Mouse (Mus musculus) intestine, embryonic 16.5 days (tissue): ENCODE results near the gene Irf3. TPM values are rescaled to one million over a fixed set of nuclear protein-coding genes. Genes with fewer than 3 reads are reported as not detected.

Experiments
- ATAC-seq: fragments of 200-750 bp; cut with Nextera tagmentation; 2 replicates; pipeline ENCODE4 v1.8.0; 2017; ENCODE audit warnings: moderate TSS enrichment, moderate library complexity
- H3K27ac ChIP-seq: fragments of 300-500 bp; sonication (generic); 2 replicates; pipeline ENCODE4 v1.5.1; 2014; ENCODE audit warnings: mild to moderate bottlenecking, low read length
- H3K27me3 ChIP-seq: fragments of 300-500 bp; sonication (generic); replicated peaks from 2 replicates; pipeline ENCODE4 v1.6.1; 2014; ENCODE audit warnings: low read length, control low read depth, mixed read lengths; ENCODE audit not compliant: control insufficient read depth, insufficient read depth
- H3K36me3 ChIP-seq: fragments of 300-500 bp; sonication (generic); 2 replicates; pipeline ENCODE4 v1.6.1; 2014; ENCODE audit warnings: low read length, control low read depth; ENCODE audit not compliant: control insufficient read depth, insufficient read depth
- H3K4me1 ChIP-seq: fragments of 300-500 bp; sonication (generic); 2 replicates; pipeline ENCODE4 v1.6.1; 2014; ENCODE audit warnings: low read length, control low read depth, mixed read lengths; ENCODE audit not compliant: control insufficient read depth, insufficient read depth
- H3K4me2 ChIP-seq: fragments of 300-500 bp; sonication (generic); 2 replicates; pipeline ENCODE4 v1.6.1; 2014; ENCODE audit warnings: low read depth, low read length, control low read depth
- H3K4me3 ChIP-seq: fragments of 300-500 bp; sonication (generic); 2 replicates; pipeline ENCODE4 v1.5.1; 2014; ENCODE audit warnings: mild to moderate bottlenecking, low read length
- H3K9ac ChIP-seq: fragments of 300-500 bp; sonication (generic); 2 replicates; pipeline ENCODE4 v1.6.1; 2014; ENCODE audit warnings: low read depth, low read length
- H3K9me3 ChIP-seq: fragments of 300-500 bp; sonication (generic); 2 replicates; pipeline ENCODE4 v1.6.1; 2016; ENCODE audit warnings: low read length, control low read depth; ENCODE audit not compliant: control insufficient read depth
- WGBS: fragments of 180-500 bp; shearing (Covaris S2); extraction: QIAGEN DNeasy Blood & Tissue Kit; methylation state at CpG from one replicate; pipeline ENCODE4 v1.1.7; 2014; 5-methylcytosine and 5-hydroxymethylcytosine counted together
- polyA plus RNA-seq: library from polyadenylated mRNA; unstranded; fragments of >200 nt; fragmentation: Nextera tagmentation; extraction: Ambion mirVana; gene quantifications from 2 replicates; pipeline ENCODE4 v1.2.1, GENCODE M21; 2015

The Irf3 gene
- polyA plus RNA-seq, 1 experiment from 2014 or later, result 115 TPM

DNA sequence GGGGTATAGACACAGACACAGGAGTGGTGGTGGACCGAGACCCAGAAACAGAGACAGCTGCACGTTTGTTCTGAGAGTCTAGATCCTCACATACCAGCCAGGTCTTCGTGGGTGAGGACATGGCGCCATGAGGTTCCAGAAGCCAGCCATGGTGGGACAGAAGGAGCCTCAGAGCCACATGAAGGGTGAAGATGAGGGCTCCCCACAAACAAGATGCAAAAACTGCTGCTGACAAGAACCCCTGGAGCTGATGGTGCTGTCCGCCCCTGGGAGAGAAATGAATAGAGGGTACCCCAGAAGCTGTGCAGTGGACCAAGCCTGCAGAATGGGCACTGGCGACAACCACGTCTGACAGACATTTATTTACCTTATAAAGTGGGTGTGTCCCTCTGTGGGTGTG is 26.3 kb upstream of the Irf3 start:
- ATAC-seq, result no peak
- H3K9ac ChIP-seq, result peak overlapping the region; percentile 75; the same call in 1 of the 2 replicates
- peak overlapping the region; percentile 64 for H3K4me3 ChIP-seq
- H3K4me2 ChIP-seq, result peak overlapping the region; percentile 95
- H3K27ac ChIP-seq, result peak overlapping the region; percentile 87; the same call in 1 of the 2 replicates
- H3K9me3 ChIP-seq, result no peaks in the 10 kb centered on the region
- WGBS, result 59% methylated on average over 7 of the region's 7 CpGs
- H3K4me1 ChIP-seq, result peaks cover 22% of the 10 kb centered on the region
- peaks cover 4% of the 10 kb centered on the region; the same call in 1 of the 2 replicates for H3K36me3 ChIP-seq
- H3K27me3 ChIP-seq, result no peaks in the 10 kb centered on the region

DNA sequence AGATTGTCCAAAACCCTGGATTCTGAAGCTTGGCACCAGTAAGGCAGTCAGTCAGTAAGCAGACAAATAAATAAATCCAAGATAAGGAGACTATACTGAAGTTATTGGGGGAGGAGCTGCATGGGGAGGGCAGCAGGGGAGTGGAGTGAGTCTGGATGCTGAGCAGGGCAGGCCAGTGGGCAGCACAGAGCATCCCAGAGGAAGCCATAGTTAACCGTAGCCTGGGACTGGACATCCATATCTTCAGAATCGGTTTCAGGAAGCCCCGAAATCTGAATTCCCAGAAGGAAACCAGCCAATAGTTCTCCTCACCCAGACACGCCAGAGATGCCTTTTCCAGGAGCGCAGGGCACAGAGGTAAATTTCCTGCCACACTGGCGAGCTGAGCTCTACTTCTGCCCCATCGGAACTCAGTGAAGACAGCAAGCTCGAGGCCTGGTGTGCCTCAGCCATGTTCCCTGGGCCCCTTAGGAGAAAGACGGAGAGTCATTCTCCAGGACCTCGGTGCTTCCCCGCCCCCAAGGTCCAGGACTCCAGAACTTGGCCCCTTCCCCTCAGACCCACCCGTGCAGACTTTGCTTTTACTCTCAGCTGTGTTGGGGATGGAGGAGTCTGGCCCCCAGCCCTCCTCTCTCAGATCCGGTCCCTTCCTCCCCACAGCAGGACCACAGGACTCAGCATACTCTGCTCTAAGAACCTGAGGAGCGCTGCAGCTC is 23.9 kb upstream of the Irf3 start:
- peaks cover 22% of the 10 kb centered on the region for H3K4me1 ChIP-seq
- no peaks in the 10 kb centered on the region for H3K9me3 ChIP-seq
- peaks cover 17% of the 10 kb centered on the region for H3K36me3 ChIP-seq
- ATAC-seq, result no peak
- H3K4me2 ChIP-seq, result peak overlapping the region; percentile 66
- H3K9ac ChIP-seq, result peak overlapping the region; percentile 54
- H3K27me3 ChIP-seq, result no peaks in the 10 kb centered on the region
- peak overlapping the region; percentile 8 for H3K27ac ChIP-seq
- peak overlapping the region; percentile 52 for H3K4me3 ChIP-seq
- 44% methylated on average over 14 of the region's 14 CpGs for WGBS

DNA sequence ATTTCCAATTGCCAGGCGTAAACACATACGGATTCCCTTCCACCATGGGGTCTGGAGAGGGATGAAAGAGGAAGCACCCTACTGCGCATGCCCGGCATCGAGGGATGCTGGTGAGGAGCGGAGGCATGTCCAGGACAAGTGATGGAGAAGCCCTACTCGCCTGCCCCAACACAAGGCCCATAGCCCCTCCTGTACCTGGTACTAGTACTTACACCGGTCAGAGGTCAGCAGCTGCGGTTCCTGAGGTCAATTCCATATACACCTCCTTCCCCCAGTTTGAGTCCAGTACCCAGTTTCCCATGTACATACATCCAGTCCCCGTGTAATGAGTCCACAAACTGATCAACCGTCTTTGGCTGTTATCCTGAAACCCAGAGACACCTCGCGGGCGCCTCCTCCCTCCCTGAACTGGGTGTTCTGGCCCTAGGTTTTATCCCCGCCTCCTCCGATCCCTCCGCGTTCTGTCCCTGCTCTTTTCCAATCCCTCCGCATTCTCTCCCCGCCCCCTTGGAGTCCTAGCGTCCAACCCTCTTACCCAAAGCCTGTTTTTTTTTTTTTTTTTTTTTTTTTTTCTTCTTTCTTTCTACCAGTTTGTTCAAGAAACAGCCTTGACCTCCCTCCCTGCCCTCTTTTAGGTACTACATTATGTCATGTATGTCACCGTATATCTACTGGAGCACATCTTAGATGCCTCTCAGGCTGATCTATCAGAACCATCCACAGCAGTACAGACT is 22.9 kb upstream of the Irf3 start, which contains the start of gene Cpt1c:
Gene Cpt1c (minus strand): TSS at position 469 of the 734 bp plus-strand sequence.
- no peaks in the 10 kb centered on the region for H3K27me3 ChIP-seq
- peak within 1 kb of the TSS; percentile 76 for H3K27ac ChIP-seq
- H3K4me2 ChIP-seq, result peak within 1 kb of the TSS; percentile 66
- ATAC-seq, result peak; percentile 4; the same call in 1 of the 2 replicates
- WGBS, result 3% methylated on average over 22 of the region's 22 CpGs
- peak within 1 kb of the TSS; percentile 59 for H3K9ac ChIP-seq
- H3K36me3 ChIP-seq, result peaks cover 25% of the 10 kb centered on the region
- H3K4me3 ChIP-seq, result peak within 1 kb of the TSS; percentile 52
- peaks cover 22% of the 10 kb centered on the region for H3K4me1 ChIP-seq
- H3K9me3 ChIP-seq, result no peaks in the 10 kb centered on the region

DNA sequence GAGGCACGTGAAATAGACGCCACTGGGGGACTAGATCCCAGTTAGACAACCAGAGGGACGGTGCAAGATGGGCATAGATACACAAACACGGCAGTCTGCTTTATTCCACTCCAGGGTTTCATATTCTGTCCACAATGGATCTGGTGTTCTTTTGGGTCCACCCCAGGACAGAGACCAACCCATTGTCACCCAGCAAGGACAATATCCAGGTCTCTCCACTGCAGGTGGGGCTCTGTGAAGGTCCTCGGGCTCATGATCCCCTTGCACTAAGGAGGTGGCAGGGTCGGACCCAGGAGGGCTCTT is 22.4 kb upstream of the Irf3 start:
- WGBS, result 19% methylated on average over 6 of the region's 6 CpGs
- peaks cover 22% of the 10 kb centered on the region for H3K4me1 ChIP-seq
- no peak overlapping the region for H3K9ac ChIP-seq
- H3K4me3 ChIP-seq, result no peak overlapping the region
- H3K9me3 ChIP-seq, result no peaks in the 10 kb centered on the region
- peaks cover 26% of the 10 kb centered on the region for H3K36me3 ChIP-seq
- ATAC-seq, result no peak
- peak overlapping the region; percentile 39; the same call in 1 of the 2 replicates for H3K27ac ChIP-seq
- H3K27me3 ChIP-seq, result no peaks in the 10 kb centered on the region
- peak overlapping the region; percentile 66; the same call in 1 of the 2 replicates for H3K4me2 ChIP-seq

DNA sequence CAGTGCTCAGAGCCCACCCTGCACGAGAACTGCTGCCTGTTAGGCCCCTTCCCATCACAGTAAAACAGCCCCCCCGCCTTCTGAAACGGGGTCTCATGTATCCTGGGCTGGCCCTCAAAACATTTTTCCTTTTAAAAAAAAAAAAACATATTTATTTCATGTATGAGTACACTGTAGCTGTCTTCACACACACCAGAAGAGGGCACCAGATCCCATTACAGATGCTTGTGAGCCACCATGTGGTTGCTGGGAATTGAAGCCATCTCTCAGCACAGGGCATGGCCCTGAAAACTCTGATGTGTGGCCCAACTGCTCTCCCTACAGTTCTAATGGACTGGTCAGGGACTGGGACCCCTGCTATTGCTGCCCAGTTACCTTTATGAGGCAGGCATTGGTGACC is 19.1 kb upstream of the Irf3 start:
- H3K36me3 ChIP-seq, result peaks cover 46% of the 10 kb centered on the region
- H3K27me3 ChIP-seq, result no peaks in the 10 kb centered on the region
- 86% methylated on average over 3 of the region's 3 CpGs for WGBS
- H3K9me3 ChIP-seq, result no peaks in the 10 kb centered on the region
- no peak overlapping the region for H3K9ac ChIP-seq
- H3K27ac ChIP-seq, result no peak overlapping the region
- no peak overlapping the region for H3K4me2 ChIP-seq
- ATAC-seq, result no peak
- no peak overlapping the region for H3K4me3 ChIP-seq
- H3K4me1 ChIP-seq, result peaks cover 11% of the 10 kb centered on the region

DNA sequence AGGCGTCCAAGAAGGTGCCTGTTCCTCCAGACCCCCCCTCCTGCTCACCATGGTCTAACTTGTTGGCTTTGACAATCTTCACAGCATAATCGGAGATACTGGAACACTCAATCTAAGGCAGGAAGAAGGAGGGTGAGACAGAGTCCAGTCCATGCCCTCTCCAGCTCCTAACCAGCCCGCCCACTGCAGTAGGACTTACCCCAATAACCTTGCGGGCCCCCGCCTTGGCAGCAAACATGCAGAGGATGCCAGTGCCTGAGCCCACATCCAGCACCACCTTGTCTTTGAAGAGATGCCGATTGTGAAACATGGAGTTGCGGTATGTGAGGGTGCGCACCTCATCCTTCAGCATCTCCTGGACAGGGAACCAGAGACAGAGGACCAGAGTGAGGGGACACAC is 15.9 kb upstream of the Irf3 start:
- 94% methylated on average over 8 of the region's 8 CpGs for WGBS
- H3K36me3 ChIP-seq, result peaks cover 41% of the 10 kb centered on the region
- no peak overlapping the region for H3K9ac ChIP-seq
- no peak overlapping the region for H3K27ac ChIP-seq
- no peaks in the 10 kb centered on the region for H3K27me3 ChIP-seq
- H3K9me3 ChIP-seq, result no peaks in the 10 kb centered on the region
- peaks cover 16% of the 10 kb centered on the region for H3K4me1 ChIP-seq
- no peak overlapping the region for H3K4me3 ChIP-seq
- ATAC-seq, result no peak
- H3K4me2 ChIP-seq, result no peak overlapping the region

DNA sequence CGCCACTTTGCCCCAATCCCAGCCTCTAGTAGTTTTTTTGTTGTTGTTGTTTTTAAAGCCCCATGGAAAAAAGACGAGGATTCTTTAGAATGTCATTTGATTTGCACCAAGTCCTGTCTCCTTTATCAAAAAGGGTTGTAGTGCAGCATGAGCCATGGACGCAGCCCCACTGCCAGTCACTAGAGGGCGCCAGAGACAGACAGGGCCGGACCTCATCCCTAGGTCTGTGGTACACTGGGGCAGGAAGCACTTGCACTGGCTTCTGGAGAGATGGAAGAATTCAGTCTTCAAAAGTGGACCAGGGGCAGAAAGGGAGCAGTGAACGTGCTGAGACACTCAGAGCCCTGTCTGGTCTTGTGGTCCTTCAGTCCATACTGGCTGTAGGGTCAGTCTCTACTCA is 14.4 kb upstream of the Irf3 start:
- H3K4me2 ChIP-seq, result no peak overlapping the region
- no peak overlapping the region for H3K27ac ChIP-seq
- H3K36me3 ChIP-seq, result peaks cover 31% of the 10 kb centered on the region
- ATAC-seq, result no peak
- H3K27me3 ChIP-seq, result no peaks in the 10 kb centered on the region
- WGBS, result 33% methylated on average over 6 of the region's 6 CpGs
- H3K9me3 ChIP-seq, result no peaks in the 10 kb centered on the region
- H3K9ac ChIP-seq, result no peak overlapping the region
- H3K4me3 ChIP-seq, result no peak overlapping the region
- peaks cover 19% of the 10 kb centered on the region for H3K4me1 ChIP-seq

DNA sequence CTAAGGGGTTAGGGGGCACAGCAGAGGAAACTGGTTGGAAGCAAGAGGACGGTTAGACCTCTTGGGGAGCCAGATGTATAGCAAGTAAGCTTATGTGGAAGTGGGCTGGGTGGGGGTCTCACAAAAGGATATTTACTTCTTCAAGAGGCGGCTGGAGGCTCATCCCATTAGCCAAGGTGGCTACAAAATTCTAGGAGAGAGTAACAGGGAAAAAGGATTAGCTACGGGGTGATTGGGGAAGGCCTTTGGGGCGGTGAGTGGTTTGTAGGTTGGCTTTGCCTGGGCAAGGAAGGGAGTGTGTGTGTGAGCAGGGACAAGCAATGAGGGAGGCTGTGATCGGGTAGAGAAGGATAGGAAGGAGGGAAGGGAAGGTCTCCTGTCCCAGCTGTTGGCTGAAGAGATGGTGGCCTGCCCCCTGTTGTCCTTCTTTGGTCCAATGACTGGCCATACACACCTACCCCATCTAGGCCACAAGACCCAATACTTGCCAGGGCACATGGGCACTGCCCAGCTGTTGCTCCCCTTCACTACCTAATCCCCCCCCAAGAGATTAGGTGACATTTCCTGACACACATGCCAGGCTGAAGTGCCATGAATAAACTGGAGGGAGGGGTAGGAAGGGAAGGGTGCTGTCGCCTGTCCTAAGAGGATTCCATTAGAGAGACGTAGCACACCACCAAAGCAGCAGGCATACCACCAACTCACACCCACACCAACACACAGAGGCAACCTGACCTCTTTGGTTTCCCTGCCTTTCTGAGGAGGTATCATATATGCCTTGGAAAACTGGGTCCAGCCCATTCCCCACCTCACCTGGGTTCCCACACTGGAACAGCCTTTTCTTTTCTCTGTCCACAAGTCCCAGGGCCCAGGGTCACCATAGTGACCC is 13.3 kb upstream of the Irf3 start:
- no peak for ATAC-seq
- Histone ChIP-seq H3K36me3 (peaks cover 24% of the 10 kb centered on the region), H3K27me3 (no peaks in the 10 kb centered on the region), H3K9ac (peak overlapping the region; percentile 43; the same call in 1 of the 2 replicates), H3K4me1 (peaks cover 21% of the 10 kb centered on the region), H3K4me3 (peak overlapping the region; percentile 91), H3K27ac (peak overlapping the region; percentile 18), H3K9me3 (no peaks in the 10 kb centered on the region), H3K4me2 (peak overlapping the region; percentile 69; the same call in 1 of the 2 replicates)
- WGBS, result 70% methylated on average over 7 of the region's 7 CpGs

DNA sequence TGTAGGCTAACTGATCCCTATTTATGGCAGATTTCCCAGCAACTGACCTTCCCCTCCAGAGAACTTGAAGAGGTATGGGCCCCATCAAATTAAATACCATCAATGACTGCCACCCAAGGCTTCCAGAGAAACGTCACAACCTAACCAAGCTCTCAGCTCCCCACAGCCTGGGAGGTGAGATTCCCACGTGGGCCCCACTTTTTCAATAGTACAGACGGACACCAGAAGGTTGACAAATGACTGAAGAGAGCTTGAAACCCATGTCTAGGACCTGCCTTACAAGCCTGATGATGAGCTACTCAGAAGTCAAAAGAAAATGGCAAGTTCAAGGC is 12.6 kb upstream of the Irf3 start:
- no peaks in the 10 kb centered on the region for H3K27me3 ChIP-seq
- H3K4me3 ChIP-seq, result peak overlapping the region; percentile 91
- peak overlapping the region; percentile 43; the same call in 1 of the 2 replicates for H3K9ac ChIP-seq
- H3K4me2 ChIP-seq, result peak overlapping the region; percentile 69
- no peak for ATAC-seq
- H3K27ac ChIP-seq, result peak overlapping the region; percentile 45
- no peaks in the 10 kb centered on the region for H3K9me3 ChIP-seq
- peaks cover 20% of the 10 kb centered on the region for H3K36me3 ChIP-seq
- 28% methylated on average over 3 of the region's 3 CpGs for WGBS
- peaks cover 21% of the 10 kb centered on the region for H3K4me1 ChIP-seq
